Mouse (Mus musculus): ENCODE results near the gene Anapc16. TPM values are rescaled to one million over a fixed set of nuclear protein-coding genes. Genes with fewer than 3 reads are reported as not detected.

The Anapc16 gene
- polyA plus RNA-seq (2012; rRNA removed): 55.4 and 62.1 TPM in 2 replicates

GRCm38 (mm10) chr10:60002673-60003212 is at the start of gene Anapc16, which contains the start of gene Ascc1:
Gene Anapc16, minus strand, starts transcription at chr10:60003135.
Gene Ascc1, plus strand, starts transcription at chr10:60002805.
- Histone ChIP-seq H3K27ac (ENCODE audit: insufficient read depth, low read length) (peak within 1 kb of the TSS; percentile 99), H3K4me3 (ENCODE audit: extremely low read depth, insufficient read depth, insufficient read length) (peak within 1 kb of the TSS; percentile 85), H3K27me3 (ENCODE audit: control insufficient read depth, insufficient read depth, low read length) (no peaks in the 10 kb centered on the region), H3K4me1 (ENCODE audit: control insufficient read depth, insufficient read depth, insufficient read length) (peaks cover 8% of the 10 kb centered on the region; the same call in 1 of the 2 replicates), H3K36me3 (ENCODE audit: control insufficient read depth, insufficient read depth, low read length) (peaks cover 5% of the 10 kb centered on the region)
- peak; percentile 94 to 96 for DNase-seq (ENCODE audit: low read depth in 1 of 2, low spot score in 2 of 2)
- TF ChIP-seq CTCF (IDR thresholded peaks at IDR 0.05; ENCODE audit: extremely low read depth, insufficient read depth, insufficient read length, insufficient replicate concordance) (no peak), POLR2A (IDR thresholded peaks at IDR 0.05; ENCODE audit: low read depth, low read length) (peak; percentile 61)
- WGBS: under 1% methylated on average over 51 of the region's 51 CpGs

GRCm38 (mm10) chr10:60050581-60050980 is 47.6 kb upstream of the Anapc16 start:
- H3K36me3 ChIP-seq (ENCODE audit: control insufficient read depth, insufficient read depth, low read length): peaks cover 5% of the 10 kb centered on the region
- H3K4me1 ChIP-seq (ENCODE audit: control insufficient read depth, insufficient read depth, insufficient read length): no peaks in the 10 kb centered on the region
- 95% methylated on average over 10 of the region's 10 CpGs for WGBS
- no peaks in the 10 kb centered on the region for H3K27me3 ChIP-seq (ENCODE audit: control insufficient read depth, insufficient read depth, low read length)
- no peak overlapping the region for H3K4me3 ChIP-seq (ENCODE audit: extremely low read depth, insufficient read depth, insufficient read length)
- H3K27ac ChIP-seq (ENCODE audit: insufficient read depth, low read length): no peak overlapping the region
- TF ChIP-seq POLR2A (IDR thresholded peaks at IDR 0.05; ENCODE audit: low read depth, low read length): no peak
- TF ChIP-seq CTCF (IDR thresholded peaks at IDR 0.05; ENCODE audit: extremely low read depth, insufficient read depth, insufficient read length, insufficient replicate concordance): no peak
- DNase-seq (ENCODE audit: low read depth in 1 of 2, low spot score in 2 of 2): no peak

DNA sequence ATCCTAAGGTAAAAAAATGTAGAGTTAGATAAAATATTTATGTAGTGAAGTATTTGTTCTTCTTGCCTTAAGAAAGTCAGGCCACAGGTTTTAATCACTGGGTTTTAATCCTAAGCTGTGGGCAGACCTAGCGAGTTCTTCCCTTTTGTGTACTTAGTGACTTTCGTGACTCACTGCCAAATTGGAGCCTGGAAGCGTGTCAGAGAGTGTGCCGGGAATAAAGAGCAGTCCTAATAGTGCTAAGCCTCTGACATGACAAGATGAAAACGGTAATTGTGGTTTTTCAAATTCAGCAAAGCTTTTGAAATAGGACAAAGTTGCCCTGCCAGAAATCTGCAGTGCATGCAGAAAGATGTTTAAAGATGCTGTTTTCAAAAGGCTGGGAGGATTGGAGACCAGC is 43.8 kb upstream of the Anapc16 start:
- WGBS: 89% methylated on average over 5 of the region's 5 CpGs
- no peak for DNase-seq (ENCODE audit: low read depth in 1 of 2, low spot score in 2 of 2)

GRCm38 (mm10) chr10:60042350-60042922 is 39.5 kb upstream of the Anapc16 start:
- WGBS: 95% methylated on average over 8 of the region's 8 CpGs
- no peak for DNase-seq (ENCODE audit: low read depth in 1 of 2, low spot score in 2 of 2)
- TF ChIP-seq POLR2A (IDR thresholded peaks at IDR 0.05; ENCODE audit: low read depth, low read length): no peak
- no peak for TF ChIP-seq CTCF (IDR thresholded peaks at IDR 0.05; ENCODE audit: extremely low read depth, insufficient read depth, insufficient read length, insufficient replicate concordance)

More for the DNA sequence above, 43.8 kb upstream of the Anapc16 start:
- no peak for TF ChIP-seq CTCF (IDR thresholded peaks at IDR 0.05; ENCODE audit: extremely low read depth, insufficient read depth, insufficient read length, insufficient replicate concordance)
- no peak for TF ChIP-seq POLR2A (IDR thresholded peaks at IDR 0.05; ENCODE audit: low read depth, low read length)
- H3K36me3 ChIP-seq (ENCODE audit: control insufficient read depth, insufficient read depth, low read length): peaks cover 9% of the 10 kb centered on the region
- no peak overlapping the region for H3K27ac ChIP-seq (ENCODE audit: insufficient read depth, low read length)
- H3K4me1 ChIP-seq (ENCODE audit: control insufficient read depth, insufficient read depth, insufficient read length): peaks cover 3% of the 10 kb centered on the region; the same call in 1 of the 2 replicates
- no peaks in the 10 kb centered on the region for H3K27me3 ChIP-seq (ENCODE audit: control insufficient read depth, insufficient read depth, low read length)
- no peak overlapping the region for H3K4me3 ChIP-seq (ENCODE audit: extremely low read depth, insufficient read depth, insufficient read length)

GRCm38 (mm10) chr10:60035744-60036143 is 32.8 kb upstream of the Anapc16 start:
- Histone ChIP-seq H3K4me1 (ENCODE audit: control insufficient read depth, insufficient read depth, insufficient read length) (no peaks in the 10 kb centered on the region), H3K36me3 (ENCODE audit: control insufficient read depth, insufficient read depth, low read length) (no peaks in the 10 kb centered on the region), H3K27ac (ENCODE audit: insufficient read depth, low read length) (no peak overlapping the region), H3K27me3 (ENCODE audit: control insufficient read depth, insufficient read depth, low read length) (no peaks in the 10 kb centered on the region), H3K4me3 (ENCODE audit: extremely low read depth, insufficient read depth, insufficient read length) (no peak overlapping the region)
- no peak for TF ChIP-seq POLR2A (IDR thresholded peaks at IDR 0.05; ENCODE audit: low read depth, low read length)
- TF ChIP-seq CTCF (IDR thresholded peaks at IDR 0.05; ENCODE audit: extremely low read depth, insufficient read depth, insufficient read length, insufficient replicate concordance): no peak
- DNase-seq (ENCODE audit: low read depth in 1 of 2, low spot score in 2 of 2): no peak
- 90% methylated on average over 4 of the region's 4 CpGs for WGBS

More at GRCm38 (mm10) chr10:60042350-60042922, 39.5 kb upstream of the Anapc16 start:
- Histone ChIP-seq H3K36me3 (ENCODE audit: control insufficient read depth, insufficient read depth, low read length) (peaks cover 3% of the 10 kb centered on the region), H3K4me3 (ENCODE audit: extremely low read depth, insufficient read depth, insufficient read length) (no peak overlapping the region), H3K4me1 (ENCODE audit: control insufficient read depth, insufficient read depth, insufficient read length) (peaks cover 3% of the 10 kb centered on the region; the same call in 1 of the 2 replicates), H3K27ac (ENCODE audit: insufficient read depth, low read length) (no peak overlapping the region), H3K27me3 (ENCODE audit: control insufficient read depth, insufficient read depth, low read length) (no peaks in the 10 kb centered on the region)

DNA sequence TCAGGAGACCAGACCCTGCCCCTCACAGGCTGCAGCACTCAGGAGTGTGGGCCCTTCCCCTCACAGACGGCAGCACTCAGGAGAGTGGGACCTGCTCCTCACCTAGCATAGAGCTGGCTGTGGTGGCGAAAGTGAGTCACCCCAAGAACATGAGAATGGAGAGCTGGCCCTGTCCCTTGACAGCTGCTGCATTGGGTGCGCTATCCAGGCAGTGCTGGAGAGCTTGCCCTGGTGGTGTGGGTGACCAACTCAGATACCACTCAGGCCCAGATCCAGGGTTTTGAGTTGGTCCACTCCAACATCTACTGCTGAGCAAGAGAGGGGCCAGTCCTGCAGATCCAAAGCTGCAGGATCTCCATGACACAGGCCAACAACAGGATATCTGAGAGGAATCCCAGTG is 31.7 kb upstream of the Anapc16 start:
- H3K36me3 ChIP-seq (ENCODE audit: control insufficient read depth, insufficient read depth, low read length): no peaks in the 10 kb centered on the region
- no peaks in the 10 kb centered on the region for H3K27me3 ChIP-seq (ENCODE audit: control insufficient read depth, insufficient read depth, low read length)
- no peak overlapping the region for H3K4me3 ChIP-seq (ENCODE audit: extremely low read depth, insufficient read depth, insufficient read length)
- H3K27ac ChIP-seq (ENCODE audit: insufficient read depth, low read length): no peak overlapping the region
- TF ChIP-seq CTCF (IDR thresholded peaks at IDR 0.05; ENCODE audit: extremely low read depth, insufficient read depth, insufficient read length, insufficient replicate concordance) (no peak), POLR2A (IDR thresholded peaks at IDR 0.05; ENCODE audit: low read depth, low read length) (no peak)
- H3K4me1 ChIP-seq (ENCODE audit: control insufficient read depth, insufficient read depth, insufficient read length): no peaks in the 10 kb centered on the region
- DNase-seq (ENCODE audit: low read depth in 1 of 2, low spot score in 2 of 2): no peak
- WGBS: 91% methylated on average over 3 of the region's 3 CpGs

DNA sequence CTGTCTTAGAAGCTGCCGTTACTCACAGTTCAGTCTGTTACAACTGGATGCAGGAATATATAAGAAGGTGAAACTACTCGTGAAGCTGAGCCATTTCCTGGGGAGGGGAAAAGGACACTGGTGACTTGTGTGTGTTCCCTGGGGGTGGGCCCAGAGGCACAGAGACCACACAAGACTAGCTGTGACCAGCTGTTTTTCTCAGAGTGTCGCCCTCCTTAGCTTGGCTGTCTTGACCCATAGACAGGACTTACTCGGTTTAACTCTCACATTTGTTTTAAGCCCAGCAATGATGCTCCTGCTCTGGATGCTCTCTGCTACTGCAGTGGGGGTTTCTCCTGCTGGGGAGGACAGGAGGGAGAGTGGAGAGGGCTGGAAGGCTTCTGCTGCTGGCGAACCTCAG is 30.1 kb upstream of the Anapc16 start:
- Histone ChIP-seq H3K36me3 (ENCODE audit: control insufficient read depth, insufficient read depth, low read length) (no peaks in the 10 kb centered on the region), H3K27me3 (ENCODE audit: control insufficient read depth, insufficient read depth, low read length) (no peaks in the 10 kb centered on the region), H3K27ac (ENCODE audit: insufficient read depth, low read length) (no peak overlapping the region), H3K4me3 (ENCODE audit: extremely low read depth, insufficient read depth, insufficient read length) (no peak overlapping the region), H3K4me1 (ENCODE audit: control insufficient read depth, insufficient read depth, insufficient read length) (peaks cover 3% of the 10 kb centered on the region; the same call in 1 of the 2 replicates)
- WGBS: 73% methylated on average over 5 of the region's 5 CpGs
- no peak for DNase-seq (ENCODE audit: low read depth in 1 of 2, low spot score in 2 of 2)
- TF ChIP-seq CTCF (IDR thresholded peaks at IDR 0.05; ENCODE audit: extremely low read depth, insufficient read depth, insufficient read length, insufficient replicate concordance) (no peak), POLR2A (IDR thresholded peaks at IDR 0.05; ENCODE audit: low read depth, low read length) (no peak)
